Mouse (Mus musculus) layer of hippocampus, postnatal 14 days (tissue): ENCODE measurements around the gene P3h1. TPM values are rescaled to one million over a fixed set of nuclear protein-coding genes. Genes with fewer than 3 reads are reported as not detected.
"Not testable (repeated sequence)": the region's sequence is repeated elsewhere in the genome, so short reads cannot be mapped to it uniquely, and the experiment has no call there.

Experiments used
- DNase-seq, 2 experiments: peaks; one replicate each; pipeline ENCODE4 v3.0.0; 2021 to 2022; ENCODE audit warnings: low spot score in 2 of 2, mixed read lengths in 1 of 2
- total RNA-seq, 2 experiments: library from RNA; stranded (reverse); gene quantifications; 2 replicates each; pipeline ENCODE4 v1.2.3; 2021

P3h1 gene
- total RNA-seq, 2 experiments from 2014 or later: 9.4 to 9.5 TPM

DNA sequence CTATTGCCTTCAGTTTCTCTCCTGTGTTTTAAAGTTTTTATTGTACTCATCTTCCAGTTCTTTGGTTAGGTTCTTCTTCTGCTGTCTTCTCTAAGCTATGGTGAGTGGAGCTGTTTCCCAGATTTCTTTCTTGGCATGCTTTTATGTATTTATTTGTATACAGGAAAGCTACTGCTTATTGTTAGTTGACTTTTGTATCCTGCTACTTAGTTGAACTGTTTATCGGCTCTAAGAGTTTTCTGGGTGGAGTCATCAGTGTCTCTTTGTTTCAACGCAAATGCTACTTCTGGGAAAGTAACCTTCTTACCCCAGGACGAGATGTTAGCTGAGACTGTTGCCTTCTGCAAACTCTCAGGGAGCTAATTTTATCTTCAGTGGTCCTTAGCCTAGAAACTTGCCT, 30.7 kb downstream of the P3h1 start:
- DNase-seq: no peak

DNA sequence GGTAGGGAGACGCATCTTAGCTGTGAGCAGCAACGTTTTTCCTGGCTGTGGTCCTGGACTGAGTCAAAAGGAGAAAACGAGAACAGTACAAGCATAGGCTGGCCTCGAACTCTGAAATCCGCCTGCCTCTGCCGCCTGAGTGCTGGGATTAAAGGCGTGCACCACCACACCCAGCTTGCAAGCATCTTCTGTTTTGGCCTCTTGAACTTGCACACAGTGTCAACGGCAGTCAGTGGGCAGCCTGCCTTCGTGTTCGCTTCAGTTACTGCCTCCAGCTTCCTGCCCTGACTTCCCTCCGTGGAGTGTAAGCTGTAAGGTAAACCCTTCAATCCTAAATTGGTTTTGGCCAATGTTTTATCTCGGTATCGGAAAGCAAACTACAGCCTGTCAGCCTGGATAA, 33.9 kb downstream of the P3h1 start:
- no peak for DNase-seq

DNA sequence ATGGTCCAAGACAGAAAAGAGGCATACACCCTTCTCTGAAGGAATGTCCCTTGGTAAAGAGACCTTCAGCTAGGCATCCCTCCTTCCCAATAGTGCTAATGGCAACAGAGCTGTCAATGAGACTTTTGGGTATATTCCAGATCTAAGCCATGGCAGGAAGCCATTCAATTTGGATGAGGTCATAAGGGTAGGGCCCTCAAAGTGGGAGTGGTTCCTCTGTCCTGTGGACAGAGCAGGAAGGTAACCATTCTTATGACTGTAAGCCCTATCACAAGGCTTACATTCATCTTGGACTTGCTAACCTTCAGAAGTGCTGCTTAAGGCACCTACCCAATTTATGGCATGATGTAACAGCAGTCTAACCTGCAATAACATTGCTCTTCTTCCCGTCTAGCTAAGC, 41.9 kb downstream of the P3h1 start:
- no peak for DNase-seq

DNA sequence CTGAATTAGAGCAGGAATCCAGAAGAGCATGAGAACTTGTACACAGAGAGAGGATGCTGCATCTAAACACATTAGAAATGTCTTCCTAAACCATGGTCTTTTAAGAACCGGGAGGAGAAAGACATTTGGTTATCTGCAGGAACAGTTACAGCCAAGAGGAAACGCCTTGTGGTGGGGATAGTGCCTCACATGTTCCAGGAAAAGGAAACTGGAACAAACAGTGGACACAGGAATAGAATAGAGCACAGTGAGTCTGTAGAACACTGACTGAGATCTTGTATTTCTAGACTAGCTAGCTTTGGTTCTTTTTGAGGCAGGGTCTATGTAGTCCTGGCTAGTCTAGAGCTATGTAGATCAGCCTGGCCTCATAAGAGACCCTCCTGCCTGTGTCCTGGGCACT, 42.5 kb downstream of the P3h1 start:
- DNase-seq: no peak

DNA sequence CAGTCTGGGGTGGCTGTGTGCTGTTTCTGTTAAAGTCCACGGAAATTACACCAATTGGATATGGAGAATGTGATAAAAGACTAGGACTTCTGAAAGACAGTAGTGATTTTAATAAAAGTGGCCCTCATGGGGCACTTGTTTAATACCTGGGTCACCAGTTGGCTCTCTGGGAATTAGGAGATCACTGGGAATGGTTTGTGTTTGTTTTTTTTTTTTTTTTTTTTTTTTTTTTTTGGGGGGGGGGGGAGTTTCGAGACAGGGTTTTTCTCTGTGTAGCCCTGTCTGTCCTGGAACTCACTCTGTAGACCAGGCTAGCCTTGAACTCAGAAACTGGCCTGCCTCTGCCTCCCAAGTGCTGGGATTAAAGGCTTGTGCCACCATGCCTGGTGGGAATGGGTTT, 43.0 kb downstream of the P3h1 start:
- no peak for DNase-seq

DNA sequence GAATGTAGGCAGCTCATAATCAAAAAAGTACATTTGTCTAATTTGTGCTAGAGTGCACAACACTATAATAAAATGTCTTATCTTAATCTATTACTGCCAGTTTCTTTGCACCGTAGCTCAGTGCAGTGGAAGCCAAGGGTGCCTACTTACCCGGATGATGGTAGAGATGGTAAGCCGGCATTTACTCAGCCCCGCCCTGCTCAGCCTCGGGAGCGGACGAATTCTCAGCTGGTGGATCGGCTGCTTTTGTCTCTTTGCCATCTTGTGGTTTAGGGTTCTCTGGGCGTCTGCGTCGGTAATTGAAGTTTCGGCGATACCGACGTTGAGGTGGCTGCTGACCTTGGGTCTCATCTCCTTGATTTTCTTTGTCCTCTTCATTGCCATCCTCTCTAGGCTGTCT, 46.1 kb downstream of the P3h1 start:
- DNase-seq: not testable (repeated sequence)

DNA sequence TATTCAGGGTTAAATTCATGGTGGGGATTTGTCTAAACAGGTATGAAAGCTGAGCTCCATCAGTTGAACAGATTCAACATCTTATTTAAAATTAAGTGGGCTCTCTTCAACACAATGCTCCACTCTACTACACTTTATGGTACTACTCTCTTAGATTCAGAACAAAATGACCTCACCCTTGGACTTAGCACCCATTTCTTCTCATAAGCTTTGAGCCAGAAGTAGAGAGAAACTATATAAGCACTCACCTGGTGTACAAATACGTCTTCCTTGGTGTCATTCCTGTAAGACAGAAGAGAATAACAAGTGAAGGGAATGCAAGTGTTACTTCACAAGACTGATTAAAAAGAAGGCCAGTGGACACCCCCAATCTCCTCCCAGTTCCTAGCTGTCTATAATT, 52.1 kb downstream of the P3h1 start:
- no peak for DNase-seq

DNA sequence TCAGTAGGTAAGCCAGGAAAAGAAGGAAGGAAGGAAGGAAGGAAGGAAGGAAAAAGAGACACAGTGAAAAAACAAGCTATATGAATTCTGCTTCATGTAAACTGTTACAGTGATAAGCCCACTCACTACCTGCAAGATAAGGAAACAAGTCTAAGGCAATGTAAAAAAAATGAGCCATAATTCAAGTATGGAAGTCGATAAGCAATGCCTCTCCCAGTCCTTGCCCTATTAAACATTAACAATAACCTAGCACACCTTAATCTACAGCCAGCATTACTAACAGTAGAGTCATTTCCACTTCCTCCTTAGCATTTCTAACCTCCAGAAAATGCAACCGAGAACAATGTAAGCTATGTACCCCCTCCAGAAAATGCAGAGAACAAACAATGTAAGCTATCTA, 52.6 kb downstream of the P3h1 start:
- no peak for DNase-seq

DNA sequence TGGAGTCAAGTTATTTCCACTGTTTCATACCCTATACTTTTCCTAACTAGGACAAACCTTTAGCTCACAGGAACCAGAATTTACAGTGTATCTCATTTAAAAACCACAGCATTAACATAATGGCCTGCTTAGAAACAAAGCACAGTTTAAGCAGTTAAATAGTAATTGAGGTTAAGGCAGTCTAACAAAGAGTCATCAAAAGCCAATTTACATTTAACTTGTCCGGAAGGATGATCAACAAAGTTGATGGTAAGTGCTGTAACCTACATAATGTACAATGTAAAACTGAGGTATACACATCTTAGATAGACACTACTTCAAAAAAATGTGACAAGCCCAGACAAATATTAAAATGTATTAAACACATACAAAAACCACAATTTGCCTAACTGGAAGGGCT, 59.2 kb downstream of the P3h1 start:
- no peak for DNase-seq

DNA sequence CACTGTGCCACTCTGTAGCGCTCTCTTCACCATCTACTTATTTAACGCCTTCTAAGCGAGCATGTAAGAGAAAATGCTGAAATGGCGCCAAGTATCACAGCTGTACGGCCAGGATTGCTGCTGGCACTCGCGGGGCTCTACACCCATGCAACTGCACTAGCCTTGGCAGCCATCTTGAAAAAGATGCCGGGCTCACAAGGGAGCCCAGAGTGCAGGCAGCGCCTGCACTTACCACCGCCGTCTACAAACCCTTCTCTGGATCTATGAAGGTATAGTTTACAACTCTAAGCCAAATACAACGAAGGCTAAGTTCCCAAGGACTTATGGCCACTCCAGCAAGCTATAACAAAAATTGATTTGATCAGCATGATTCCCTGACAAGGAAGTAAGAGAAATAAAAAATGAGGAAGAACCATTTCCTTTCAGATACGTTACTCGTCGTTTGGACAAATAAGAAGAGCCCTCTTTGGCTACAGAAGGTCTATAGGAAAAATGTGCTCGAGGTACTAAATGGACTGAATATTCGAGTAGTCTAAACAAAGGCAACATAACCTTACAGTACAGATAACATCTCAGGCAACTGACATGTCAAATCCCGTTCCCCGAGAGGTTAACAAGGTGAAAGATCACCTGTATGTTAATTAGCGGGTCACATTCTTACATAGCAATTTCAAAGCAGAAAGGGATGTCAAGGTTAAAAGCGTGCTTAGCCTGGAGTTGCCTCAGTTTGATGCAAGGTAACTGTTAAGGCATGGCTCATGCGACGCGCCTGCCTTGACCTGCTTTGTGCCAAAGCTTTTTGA, 60.3 kb downstream of the P3h1 start:
- DNase-seq: peak; percentile 48 to 67

DNA sequence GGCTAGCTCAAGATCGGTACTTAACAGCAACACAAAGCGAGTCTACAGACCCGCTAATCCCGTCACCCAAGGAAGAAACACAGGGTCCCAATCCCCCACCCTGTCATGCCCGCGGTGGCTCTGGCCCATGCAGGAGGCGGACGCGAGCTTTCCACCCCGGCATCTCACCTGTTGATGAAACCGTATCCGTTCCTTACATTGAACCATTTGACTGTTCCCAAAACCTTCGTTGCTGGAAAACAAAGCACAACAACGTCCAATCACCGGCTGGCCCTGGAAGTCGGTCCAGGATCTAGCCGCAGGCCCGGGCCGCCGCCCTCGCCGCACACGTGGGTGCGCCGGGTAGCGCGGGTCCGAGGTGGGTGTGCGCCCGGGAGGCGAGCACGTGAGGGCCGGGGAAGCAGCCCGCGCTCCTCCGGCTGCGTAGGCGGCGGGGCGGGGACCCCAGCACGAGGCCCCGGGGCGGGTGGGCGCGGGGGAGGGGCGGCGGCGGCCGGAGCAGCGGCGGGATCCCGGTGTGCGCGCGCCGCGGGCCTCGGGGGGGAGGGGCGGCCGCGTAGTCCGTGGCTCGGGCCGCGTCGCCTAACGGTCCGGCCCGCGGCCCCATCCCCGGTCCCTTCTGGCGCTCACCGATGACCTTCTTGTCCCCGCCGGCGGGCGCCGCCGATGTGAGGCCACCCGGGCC, 61.0 kb downstream of the P3h1 start:
- peak; percentile 15 to 38 for DNase-seq

DNA sequence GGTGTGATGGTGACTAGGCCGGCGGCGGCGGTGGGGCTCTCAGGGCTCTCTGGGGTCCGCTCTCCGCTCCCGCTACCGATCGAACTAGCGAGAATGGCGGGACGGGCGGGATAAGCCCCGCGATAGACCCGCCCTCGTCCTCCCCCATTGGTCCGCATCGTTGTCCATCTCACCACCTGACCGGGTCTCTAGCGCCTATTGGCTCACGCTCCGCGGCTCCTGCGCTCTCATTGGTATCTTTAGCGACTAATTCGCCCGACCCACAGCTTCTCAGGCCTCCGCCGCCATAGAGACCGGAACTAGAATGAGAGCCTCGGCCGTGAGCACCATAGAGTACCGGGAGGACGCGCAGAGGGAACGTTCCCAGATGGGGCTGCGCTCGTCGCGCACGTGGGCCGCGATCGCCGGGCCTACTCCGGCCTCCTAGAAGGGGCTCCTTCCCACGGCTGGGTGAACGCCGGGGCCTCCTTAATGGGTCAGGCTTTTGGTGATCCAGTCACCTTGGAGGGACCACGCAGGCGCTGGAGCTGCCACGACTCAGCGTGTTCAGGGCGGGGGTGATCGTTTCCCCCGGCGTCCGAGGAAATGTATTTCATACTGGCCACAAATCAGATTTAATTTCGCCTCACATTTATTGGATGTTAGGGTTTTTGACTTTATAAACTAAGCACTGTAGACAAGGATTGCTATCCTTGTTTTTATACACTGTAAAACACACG, 61.9 kb downstream of the P3h1 start, which contains the start of gene Ybx1:
Ybx1 (minus strand) TSS at position 190 of the 719 bp plus-strand sequence.
- DNase-seq: peak; percentile 100

DNA sequence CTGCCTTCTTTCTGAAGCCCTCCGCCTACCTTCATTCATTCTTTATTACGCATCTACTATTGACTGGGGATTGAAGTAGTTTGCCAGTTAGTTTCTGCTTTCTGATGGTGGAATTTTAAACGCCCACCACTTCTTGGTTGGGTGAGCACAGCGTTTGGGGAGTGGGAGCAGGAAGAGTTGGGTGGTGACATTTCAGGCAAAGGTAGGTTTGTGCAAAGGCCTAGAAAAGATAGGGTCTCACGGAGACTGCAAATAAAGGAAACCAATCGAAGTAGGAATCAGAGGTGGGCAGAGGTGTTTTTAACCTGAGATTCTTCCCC, 62.4 kb downstream of the P3h1 start:
- peak in 1 of 2 experiments; percentile 10 for DNase-seq

DNA sequence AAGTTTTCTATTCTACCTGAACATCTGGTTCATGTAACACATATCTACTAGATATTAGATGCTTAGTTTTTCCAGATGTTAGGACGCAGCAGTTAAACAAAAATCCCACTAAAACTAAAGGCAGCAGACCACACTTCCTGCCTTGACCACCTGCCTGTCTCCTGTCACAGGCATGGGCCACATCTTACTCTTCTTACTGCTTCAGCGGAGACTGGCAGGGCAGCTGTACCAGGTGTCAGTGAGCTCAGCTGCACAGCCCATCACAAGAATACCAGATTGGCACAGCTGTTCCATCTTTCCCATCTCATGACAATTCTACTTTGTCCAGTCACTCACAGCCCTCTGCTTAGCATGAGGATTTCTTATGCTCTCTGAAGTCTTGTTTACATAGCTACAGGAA, 64.6 kb downstream of the P3h1 start:
- DNase-seq: no peak

Other genes with a start within 250 kb of the P3h1 start
- 100 to 1,000 TPM in 1 of 2 experiments, 10 to 100 TPM in 1; 89.7 to 110 TPM for gene Slc2a1, start 124.2 kb upstream of the P3h1 start, total RNA-seq
- gene Zfp691, start 58.7 kb upstream of the P3h1 start, total RNA-seq: 10 to 100 TPM in 1 of 2 experiments, 1 to 10 TPM in 1; 7.3 to 11.0 TPM
- gene Ermap, start 42.9 kb upstream of the P3h1 start, total RNA-seq: under 1 TPM; 0.28 to 0.31 TPM
- 10 to 100 TPM; 21.1 to 25.3 TPM for gene Svbp, start 37.6 kb upstream of the P3h1 start, total RNA-seq
- under 1 TPM; 0.30 to 0.45 TPM for gene Tmem269, start 14.7 kb upstream of the P3h1 start, total RNA-seq
- 10 to 100 TPM; 32.4 to 33.2 TPM for gene AU022252, start 203 bp upstream of the P3h1 start, total RNA-seq
- gene Cldn19, start 22.5 kb downstream of the P3h1 start, total RNA-seq: 1 to 10 TPM in 1 of 2 experiments, under 1 TPM in 1; 0.79 to 1.9 TPM
- gene Ybx1, start 61.7 kb downstream of the P3h1 start, total RNA-seq: 100 to 1,000 TPM; 465 to 518 TPM
- gene Ppih, start 87.6 kb downstream of the P3h1 start, total RNA-seq: 10 to 100 TPM; 19.9 to 20.7 TPM
- 10 to 100 TPM; 22.0 to 23.4 TPM for gene Ccdc30, start 182.6 kb downstream of the P3h1 start, total RNA-seq
- 1 to 10 TPM; 4.6 to 6.8 TPM for gene Ppcs, start 189.5 kb downstream of the P3h1 start, total RNA-seq
- gene Zmynd12, start 189.9 kb downstream of the P3h1 start, total RNA-seq: under 1 TPM; 0.51 to 0.69 TPM